Mouse (Mus musculus) induced T-regulatory cell, adult 2 months (primary cell): ENCODE measurements around the gene Ndufa10.
"Not testable (repeated sequence)": the region's sequence is repeated elsewhere in the genome, so short reads cannot be mapped to it uniquely, and the experiment has no call there.

ENCODE experiments used
- DNase-seq: peaks from one replicate; pipeline ENCODE4 v3.0.0-alpha.2; 2012; ENCODE audit warnings: low read depth

Ndufa10 gene

GRCm38 (mm10) chr1:92473165-92474041 is at the start of gene Ndufa10:
TSS of gene Ndufa10 (minus strand) at chr1:92473860.
- DNase-seq, result peak; percentile 98

- DNase-seq, result peak; percentile 24
Measured at GRCm38 (mm10) chr1:92521376-92521775, 47.7 kb upstream of the Ndufa10 start.

GRCm38 (mm10) chr1:92519046-92519445 is 45.4 kb upstream of the Ndufa10 start:
- DNase-seq, result no peak

GRCm38 (mm10) chr1:92518561-92518960 is 44.9 kb upstream of the Ndufa10 start, which contains the start of gene Olfr1414:
TSS of gene Olfr1414 (minus strand) at chr1:92518661.
- DNase-seq, result no peak

- no peak for DNase-seq
Measured at GRCm38 (mm10) chr1:92515390-92515789, 41.7 kb upstream of the Ndufa10 start.

- DNase-seq, result not testable (repeated sequence)
Measured at GRCm38 (mm10) chr1:92511646-92512045, 38.0 kb upstream of the Ndufa10 start.

- DNase-seq, result no peak
Measured at GRCm38 (mm10) chr1:92496001-92496400, 22.3 kb upstream of the Ndufa10 start, which contains the start of gene Olfr1415. TSS of gene Olfr1415 (minus strand) at chr1:92496101.

GRCm38 (mm10) chr1:92485013-92485412 is 11.4 kb upstream of the Ndufa10 start, which contains the start of gene Olfr1416:
TSS of gene Olfr1416 (minus strand) at chr1:92485113.
- DNase-seq, result no peak

GRCm38 (mm10) chr1:92474066-92474578 is 462 bp upstream of the Ndufa10 start:
- DNase-seq, result no peak

- peak; percentile 59 for DNase-seq
Measured at GRCm38 (mm10) chr1:92468891-92469290, 4.8 kb downstream of the Ndufa10 start.

- DNase-seq, result no peak
Measured at GRCm38 (mm10) chr1:92458416-92458815, 15.2 kb downstream of the Ndufa10 start.

GRCm38 (mm10) chr1:92457758-92458157 is 15.9 kb downstream of the Ndufa10 start:
- no peak for DNase-seq

- DNase-seq, result peak; percentile 71
Measured at GRCm38 (mm10) chr1:92453751-92454445, 19.8 kb downstream of the Ndufa10 start.

- no peak for DNase-seq
Measured at GRCm38 (mm10) chr1:92448293-92448692, 25.4 kb downstream of the Ndufa10 start.

GRCm38 (mm10) chr1:92441453-92442063 is 32.1 kb downstream of the Ndufa10 start:
- DNase-seq, result no peak

- DNase-seq, result no peak
Measured at GRCm38 (mm10) chr1:92440066-92440750, 33.5 kb downstream of the Ndufa10 start.

- DNase-seq, result no peak
Measured at GRCm38 (mm10) chr1:92437678-92438271, 35.9 kb downstream of the Ndufa10 start.

- DNase-seq, result no peak
Measured at GRCm38 (mm10) chr1:92436831-92437321, 36.8 kb downstream of the Ndufa10 start.

GRCm38 (mm10) chr1:92434986-92435385 is 38.7 kb downstream of the Ndufa10 start:
- DNase-seq, result no peak

GRCm38 (mm10) chr1:92432791-92433190 is 40.9 kb downstream of the Ndufa10 start:
- DNase-seq, result no peak

- no peak for DNase-seq
Measured at GRCm38 (mm10) chr1:92432098-92432497, 41.6 kb downstream of the Ndufa10 start.
